Mouse (Mus musculus): Measurements from ENCODE around the gene Gm1123.

DNA sequence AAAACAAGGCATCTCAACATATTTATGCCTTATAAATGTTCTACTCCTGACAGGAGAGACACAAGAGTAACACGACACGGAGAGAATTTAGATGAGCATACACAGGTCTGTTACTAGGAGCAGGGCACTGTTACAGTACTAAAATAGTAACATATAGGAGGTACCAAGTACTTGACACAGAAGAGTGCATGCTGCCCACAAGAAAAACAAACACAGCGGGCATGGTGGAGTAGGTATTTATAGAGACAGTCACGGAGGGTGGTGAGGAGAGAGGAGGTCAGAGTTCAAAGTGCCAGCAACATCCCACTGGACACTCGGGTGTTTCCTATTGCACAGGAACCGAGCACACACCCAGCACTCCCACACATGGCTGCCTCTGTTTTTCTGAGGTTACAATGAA, 14.2 kb upstream of the Gm1123 start:
- TF ChIP-seq ZNF384 (IDR thresholded peaks at IDR 0.05; ENCODE audit: low read depth, low read length) (no peak), CHD2 (IDR thresholded peaks at IDR 0.05; ENCODE audit: low read depth, low read length) (no peak), MAFK (IDR thresholded peaks at IDR 0.05; ENCODE audit: insufficient read depth, low read depth, low read length) (no peak), ZC3H11A (IDR thresholded peaks at IDR 0.05; ENCODE audit: borderline replicate concordance, low read depth, low read length) (no peak)

All from ES-E14 (cell line).